Mouse (Mus musculus) midbrain, embryonic 16.5 days (tissue): ENCODE data around the gene Gm4894. TPM values are rescaled to one million over a fixed set of nuclear protein-coding genes. Genes with fewer than 3 reads are reported as not detected.

Source experiments
- ATAC-seq: fragments of 200-750 bp; cut with Nextera tagmentation; 2 replicates; pipeline ENCODE4 v1.8.0; 2017; ENCODE audit warnings: moderate TSS enrichment
- H3K27ac ChIP-seq: fragments of 300-500 bp; sonication (generic); 2 replicates; pipeline ENCODE4 v1.5.1; 2014; ENCODE audit warnings: mild to moderate bottlenecking, low read length, mixed read lengths
- H3K27me3 ChIP-seq: fragments of 300-500 bp; sonication (generic); 2 replicates; pipeline ENCODE4 v1.6.1; 2014; ENCODE audit warnings: low read depth, low read length, mixed read lengths; ENCODE audit not compliant: control insufficient read depth, insufficient read depth
- H3K36me3 ChIP-seq: fragments of 300-500 bp; sonication (generic); 2 replicates; pipeline ENCODE4 v1.6.1; 2014; ENCODE audit warnings: mild to moderate bottlenecking, low read length, moderate library complexity, mixed read lengths; ENCODE audit not compliant: control insufficient read depth, insufficient read depth
- H3K4me1 ChIP-seq: fragments of 300-500 bp; sonication (generic); 2 replicates; pipeline ENCODE4 v1.6.1; 2014; ENCODE audit warnings: mild to moderate bottlenecking, low read length, mixed read lengths; ENCODE audit not compliant: control insufficient read depth, insufficient read depth
- H3K4me2 ChIP-seq: fragments of 300-500 bp; sonication (generic); 2 replicates; pipeline ENCODE4 v1.6.1; 2014; ENCODE audit warnings: mild to moderate bottlenecking, low read length, mixed read lengths
- H3K4me3 ChIP-seq: fragments of 300-500 bp; sonication (generic); 2 replicates; pipeline ENCODE4 v1.5.1; 2014; ENCODE audit warnings: low read depth, mild to moderate bottlenecking, low read length, moderate library complexity, mixed read lengths
- H3K9ac ChIP-seq: fragments of 300-500 bp; sonication (generic); 2 replicates; pipeline ENCODE4 v1.6.1; 2014; ENCODE audit warnings: low read depth, low read length, mixed read lengths
- H3K9me3 ChIP-seq: fragments of 300-500 bp; sonication (generic); replicated peaks from 2 replicates; pipeline ENCODE4 v1.6.1; 2014; ENCODE audit warnings: mild to moderate bottlenecking, low read length, mixed read lengths; ENCODE audit not compliant: control insufficient read depth, poor library complexity, severe bottlenecking
- WGBS: fragments of 180-500 bp; shearing (Covaris S2); extraction: QIAGEN DNeasy Blood & Tissue Kit; methylation state at CpG from one replicate; pipeline ENCODE4 v1.1.7; 2014; 5-methylcytosine and 5-hydroxymethylcytosine counted together
- polyA plus RNA-seq: library from polyadenylated mRNA; unstranded; fragments of >200 nt; fragmentation: Nextera tagmentation; extraction: Ambion mirVana; gene quantifications from 2 replicates; pipeline ENCODE4 v1.2.1, GENCODE M21; 2015

Gm4894 gene
- polyA plus RNA-seq, 1 experiment from 2014 or later, result not detected

DNA sequence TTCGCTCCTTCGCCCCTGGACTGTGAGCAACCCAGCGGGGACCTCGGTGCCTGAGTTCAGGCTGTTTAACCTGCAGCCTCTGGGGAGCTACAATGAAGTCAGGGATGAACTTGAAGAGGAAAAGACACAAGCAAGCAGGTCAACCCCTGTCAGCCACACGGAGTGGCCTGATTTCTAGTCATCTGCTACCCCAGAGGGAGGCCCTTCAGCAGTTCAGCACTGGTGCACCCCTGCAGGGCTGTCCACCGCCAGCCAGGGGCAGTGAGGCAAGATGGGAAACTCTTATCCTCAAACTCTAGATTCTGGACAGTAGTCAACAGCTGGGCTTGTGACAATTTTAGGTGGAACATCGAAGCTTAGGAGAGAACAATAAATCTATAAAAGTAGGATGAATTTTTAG lies 18.6 kb downstream of the Gm4894 start:
- Histone ChIP-seq H3K9me3 (no peaks in the 10 kb centered on the region), H3K4me1 (0 out of 2 replicates have a peak, but pooled peaks cover 3% of the 10 kb centered on the region), H3K9ac (no peak overlapping the region), H3K36me3 (no peaks in the 10 kb centered on the region), H3K27ac (no peak overlapping the region), H3K4me2 (no peak overlapping the region), H3K27me3 (no peaks in the 10 kb centered on the region), H3K4me3 (no peak overlapping the region)
- ATAC-seq, result no peak
- WGBS, result 58% methylated on average over 7 of the region's 7 CpGs

DNA sequence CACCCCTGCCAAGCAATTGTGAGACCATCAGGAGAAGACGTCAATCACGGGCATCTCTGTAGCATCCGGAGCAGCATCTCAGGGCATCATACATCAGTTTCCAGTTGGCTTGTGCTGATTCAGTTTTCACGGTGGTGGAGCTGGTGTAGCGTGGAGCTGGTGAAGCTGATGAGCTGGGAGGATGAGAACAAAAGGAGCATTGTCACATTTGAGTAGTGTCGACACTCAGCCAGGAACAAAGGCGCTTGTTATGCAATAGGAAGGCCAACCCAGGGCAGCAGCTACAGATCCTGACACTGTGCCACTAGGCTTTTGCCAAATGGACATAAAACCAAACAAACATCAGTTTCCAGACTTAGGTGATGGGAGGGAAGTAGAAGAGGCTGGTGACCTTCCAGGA lies 23.2 kb downstream of the Gm4894 start:
- Histone ChIP-seq H3K4me3 (no peak overlapping the region), H3K4me2 (no peak overlapping the region), H3K9me3 (no peaks in the 10 kb centered on the region), H3K9ac (no peak overlapping the region), H3K4me1 (0 out of 2 replicates have a peak, but pooled peaks cover 3% of the 10 kb centered on the region), H3K36me3 (no peaks in the 10 kb centered on the region), H3K27me3 (no peaks in the 10 kb centered on the region), H3K27ac (no peak overlapping the region)
- no peak for ATAC-seq
- WGBS, result 39% methylated on average over 7 of the region's 7 CpGs

DNA sequence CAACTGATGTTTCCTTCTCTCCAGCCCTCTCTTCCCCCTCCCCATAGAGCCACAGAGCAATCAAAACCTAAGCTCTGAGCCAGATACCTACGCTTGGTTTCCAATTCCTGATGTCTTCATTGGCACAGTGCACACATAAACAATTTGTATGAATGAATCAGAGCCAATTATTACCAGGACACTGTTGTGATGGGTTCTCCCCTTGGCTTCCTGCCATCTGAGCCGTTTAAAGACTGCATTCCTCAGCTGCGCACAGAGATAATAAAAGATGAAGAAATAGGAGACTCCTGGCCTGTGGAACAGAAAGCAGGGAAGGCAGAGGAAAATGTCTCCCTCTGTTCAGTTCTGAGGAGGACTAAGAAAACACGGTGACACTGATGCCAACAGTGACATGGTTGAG lies 25.6 kb downstream of the Gm4894 start:
- Histone ChIP-seq H3K9me3 (no peaks in the 10 kb centered on the region), H3K4me2 (no peak overlapping the region), H3K27ac (no peak overlapping the region), H3K4me3 (no peak overlapping the region), H3K27me3 (no peaks in the 10 kb centered on the region), H3K36me3 (no peaks in the 10 kb centered on the region), H3K4me1 (no peaks in the 10 kb centered on the region), H3K9ac (no peak overlapping the region)
- WGBS, result 52% methylated on average over 4 of the region's 4 CpGs
- ATAC-seq, result no peak

- H3K9me3 ChIP-seq, result no peaks in the 10 kb centered on the region
- H3K27ac ChIP-seq, result no peak overlapping the region
- no peaks in the 10 kb centered on the region for H3K4me1 ChIP-seq
- no peak overlapping the region for H3K4me3 ChIP-seq
- H3K4me2 ChIP-seq, result no peak overlapping the region
- no peaks in the 10 kb centered on the region for H3K36me3 ChIP-seq
- H3K27me3 ChIP-seq, result no peaks in the 10 kb centered on the region
- 87% methylated on average over 11 of the region's 11 CpGs for WGBS
- no peak overlapping the region for H3K9ac ChIP-seq
- no peak for ATAC-seq
These were observed 26.4 kb downstream of the Gm4894 start for GRCm38 (mm10) chr9:49276542-49277334.

DNA sequence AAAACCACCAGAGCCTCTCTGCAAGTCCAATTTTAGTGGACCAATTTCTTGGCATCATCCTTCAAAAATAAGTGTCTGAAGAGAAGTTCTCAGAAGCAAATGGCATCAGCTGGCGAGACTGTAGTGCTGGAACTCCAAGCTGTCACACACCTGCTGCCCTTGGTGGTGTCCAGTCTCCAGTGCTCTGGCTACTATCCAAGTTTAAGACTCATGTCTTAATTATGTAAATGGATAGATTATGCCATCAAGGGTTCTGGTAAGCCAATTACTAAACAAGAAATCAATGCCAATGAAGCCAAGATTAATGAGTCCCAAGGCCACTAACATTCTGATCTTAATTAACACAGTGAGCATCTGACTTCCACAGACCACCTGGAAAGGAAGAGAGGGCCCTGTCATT lies 44.8 kb downstream of the Gm4894 start:
- Histone ChIP-seq H3K36me3 (no peaks in the 10 kb centered on the region), H3K9ac (no peak overlapping the region), H3K4me3 (no peak overlapping the region), H3K27me3 (no peaks in the 10 kb centered on the region), H3K4me1 (no peaks in the 10 kb centered on the region), H3K27ac (no peak overlapping the region), H3K4me2 (no peak overlapping the region), H3K9me3 (no peaks in the 10 kb centered on the region)
- 70% methylated on average over 1 of the region's 1 CpGs for WGBS
- no peak for ATAC-seq

DNA sequence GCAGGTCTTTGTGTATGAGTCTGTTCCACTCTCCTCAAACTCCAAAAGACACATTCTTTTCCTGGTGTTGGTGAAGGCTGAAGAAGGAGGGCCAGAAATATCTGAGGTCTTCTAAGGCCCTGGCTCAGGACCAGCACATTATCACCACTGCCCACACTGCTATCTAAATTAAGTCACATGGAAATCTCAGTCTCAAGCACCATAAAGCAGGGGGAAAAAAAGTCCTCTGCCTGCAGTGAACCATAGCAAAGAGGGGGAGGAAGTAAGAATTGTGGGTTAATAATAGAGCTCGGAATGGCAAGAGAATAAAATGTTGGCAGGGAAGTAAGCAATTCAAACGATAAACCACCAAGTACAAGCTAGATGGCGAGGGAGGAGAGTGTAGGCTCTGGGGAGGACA lies 57.2 kb downstream of the Gm4894 start:
- no peak for ATAC-seq

DNA sequence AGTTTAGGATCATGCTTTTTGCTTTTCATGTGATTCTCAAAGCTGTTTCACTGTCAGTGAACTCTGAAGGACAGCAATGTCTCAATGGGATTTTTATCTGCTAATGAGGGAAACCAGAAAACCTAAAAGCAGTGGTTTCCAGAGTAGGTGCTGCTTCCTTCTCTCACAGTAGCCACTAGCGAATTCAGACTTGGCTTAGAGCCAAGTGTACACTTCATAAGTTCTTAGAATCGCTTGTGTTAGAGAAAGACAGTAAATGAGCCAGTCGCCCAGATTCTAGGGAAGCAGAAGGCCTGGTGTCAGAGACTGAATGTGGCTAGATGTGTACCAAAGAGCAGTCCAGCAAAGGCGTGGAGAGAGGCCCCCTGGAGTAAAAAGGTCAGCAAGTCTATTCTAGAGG lies 60.5 kb downstream of the Gm4894 start:
- no peak overlapping the region for H3K9ac ChIP-seq
- no peaks in the 10 kb centered on the region for H3K36me3 ChIP-seq
- H3K4me3 ChIP-seq, result no peak overlapping the region
- no peaks in the 10 kb centered on the region for H3K27me3 ChIP-seq
- 61% methylated on average over 4 of the region's 4 CpGs for WGBS
- ATAC-seq, result no peak
- H3K4me2 ChIP-seq, result no peak overlapping the region
- H3K9me3 ChIP-seq, result no peaks in the 10 kb centered on the region
- H3K4me1 ChIP-seq, result no peaks in the 10 kb centered on the region
- no peak overlapping the region for H3K27ac ChIP-seq

More for the DNA sequence above, 57.2 kb downstream of the Gm4894 start:
- no peaks in the 10 kb centered on the region for H3K4me1 ChIP-seq
- H3K27ac ChIP-seq, result no peak overlapping the region
- no peak overlapping the region for H3K9ac ChIP-seq
- no peaks in the 10 kb centered on the region for H3K9me3 ChIP-seq
- H3K4me2 ChIP-seq, result no peak overlapping the region
- H3K27me3 ChIP-seq, result no peaks in the 10 kb centered on the region
- 71% methylated on average over 3 of the region's 3 CpGs for WGBS
- no peak overlapping the region for H3K4me3 ChIP-seq
- no peaks in the 10 kb centered on the region for H3K36me3 ChIP-seq

GRCm38 (mm10) chr9:49318638-49319037 lies 68.3 kb downstream of the Gm4894 start:
- ATAC-seq, result no peak
- Histone ChIP-seq H3K4me2 (no peak overlapping the region), H3K9me3 (no peaks in the 10 kb centered on the region), H3K27me3 (no peaks in the 10 kb centered on the region), H3K4me3 (no peak overlapping the region), H3K9ac (no peak overlapping the region), H3K27ac (no peak overlapping the region), H3K4me1 (no peaks in the 10 kb centered on the region), H3K36me3 (no peaks in the 10 kb centered on the region)
